Mouse (Mus musculus) lung, embryonic 15.5 days (tissue): ENCODE results near the gene Dscam. TPM values are rescaled to one million over a fixed set of nuclear protein-coding genes. Genes with fewer than 3 reads are reported as not detected.

Experiments used
- ATAC-seq: fragments of 200-750 bp; cut with Nextera tagmentation; 2 replicates; pipeline ENCODE4 v1.8.0; 2017; ENCODE audit warnings: moderate number of reproducible peaks, borderline replicate concordance; ENCODE audit not compliant: low FRiP score, low TSS enrichment; ENCODE audit errors: extremely low read depth
- H3K27ac ChIP-seq: fragments of 300-500 bp; sonication (generic); 2 replicates; pipeline ENCODE4 v1.5.1; 2015; ENCODE audit warnings: moderate library complexity, mild to moderate bottlenecking, inconsistent platforms
- H3K27me3 ChIP-seq: fragments of 300-500 bp; sonication (generic); 2 replicates; pipeline ENCODE4 v1.6.1; 2015; ENCODE audit warnings: inconsistent platforms
- H3K36me3 ChIP-seq: fragments of 300-500 bp; sonication (generic); 2 replicates; pipeline ENCODE4 v1.6.1; 2015; ENCODE audit warnings: inconsistent platforms
- H3K4me1 ChIP-seq: fragments of 300-500 bp; sonication (generic); 2 replicates; pipeline ENCODE4 v1.6.1; 2015; ENCODE audit warnings: inconsistent platforms
- H3K4me2 ChIP-seq: fragments of 300-500 bp; sonication (generic); 2 replicates; pipeline ENCODE4 v1.6.1; 2015; ENCODE audit warnings: inconsistent platforms, mild to moderate bottlenecking, moderate library complexity
- H3K4me3 ChIP-seq: fragments of 300-500 bp; sonication (generic); 2 replicates; pipeline ENCODE4 v1.5.1; 2015; ENCODE audit warnings: mild to moderate bottlenecking, inconsistent platforms
- H3K9ac ChIP-seq: fragments of 300-500 bp; sonication (generic); 2 replicates; pipeline ENCODE4 v1.6.1; 2015; ENCODE audit warnings: inconsistent platforms
- H3K9me3 ChIP-seq: fragments of 300-500 bp; sonication (generic); 2 replicates; pipeline ENCODE4 v1.6.1; 2016; ENCODE audit warnings: inconsistent platforms
- WGBS: fragments of 180-500 bp; shearing (Covaris S2); methylation state at CpG from one replicate; pipeline ENCODE4 v1.1.7; 2015; 5-methylcytosine and 5-hydroxymethylcytosine counted together
- polyA plus RNA-seq: library from polyadenylated mRNA; unstranded; fragments of >200 nt; fragmentation: Nextera tagmentation; extraction: Ambion mirVana; gene quantifications from 2 replicates; pipeline ENCODE4 v1.2.1, GENCODE M21; 2015

The Dscam gene
- polyA plus RNA-seq: not detected in 2 replicates

- Histone ChIP-seq H3K9ac (no peak within 1 kb of the TSS), H3K36me3 (no peaks in the 10 kb centered on the region), H3K27me3 (peaks cover 66% of the 10 kb centered on the region), H3K4me3 (peak within 1 kb of the TSS; percentile 43), H3K27ac (no peak within 1 kb of the TSS), H3K4me2 (peak within 1 kb of the TSS; percentile 88), H3K4me1 (peaks cover 10% of the 10 kb centered on the region), H3K9me3 (no peaks in the 10 kb centered on the region)
- 0 out of 2 replicates have a peak, but pooled peaks have one; percentile 60 for ATAC-seq
- under 1% methylated on average over 49 of the region's 60 CpGs for WGBS
These were observed at the start of gene Dscam for GRCm38 (mm10) chr16:97170513-97171081. TSS of gene Dscam (minus strand) at chr16:97170752.

GRCm38 (mm10) chr16:97219381-97219780 lies 48.8 kb upstream of the Dscam start:
- Histone ChIP-seq H3K9me3 (no peaks in the 10 kb centered on the region), H3K4me3 (no peak overlapping the region), H3K9ac (no peak overlapping the region), H3K36me3 (no peaks in the 10 kb centered on the region), H3K4me2 (no peak overlapping the region), H3K4me1 (no peaks in the 10 kb centered on the region), H3K27ac (no peak overlapping the region), H3K27me3 (no peaks in the 10 kb centered on the region)
- WGBS: 74% methylated on average over 2 of the region's 2 CpGs
- ATAC-seq: no peak

- no peak overlapping the region for H3K4me2 ChIP-seq
- no peak overlapping the region for H3K4me3 ChIP-seq
- H3K27me3 ChIP-seq: no peaks in the 10 kb centered on the region
- no peak overlapping the region for H3K9ac ChIP-seq
- WGBS: 54% methylated on average over 5 of the region's 5 CpGs
- no peaks in the 10 kb centered on the region for H3K36me3 ChIP-seq
- H3K27ac ChIP-seq: no peak overlapping the region
- ATAC-seq: no peak
- no peaks in the 10 kb centered on the region for H3K4me1 ChIP-seq
- H3K9me3 ChIP-seq: no peaks in the 10 kb centered on the region
These were observed 39.4 kb upstream of the Dscam start for GRCm38 (mm10) chr16:97209997-97210396.

- Histone ChIP-seq H3K9me3 (no peaks in the 10 kb centered on the region), H3K27ac (no peak overlapping the region), H3K4me3 (no peak overlapping the region), H3K4me1 (no peaks in the 10 kb centered on the region), H3K27me3 (no peaks in the 10 kb centered on the region), H3K9ac (no peak overlapping the region), H3K36me3 (no peaks in the 10 kb centered on the region), H3K4me2 (no peak overlapping the region)
- WGBS: 69% methylated on average over 2 of the region's 2 CpGs
- no peak for ATAC-seq
These were observed 37.7 kb upstream of the Dscam start for GRCm38 (mm10) chr16:97208276-97208675.

- Histone ChIP-seq H3K27ac (no peak overlapping the region), H3K36me3 (no peaks in the 10 kb centered on the region), H3K9ac (no peak overlapping the region), H3K27me3 (no peaks in the 10 kb centered on the region), H3K4me3 (no peak overlapping the region), H3K4me1 (no peaks in the 10 kb centered on the region), H3K4me2 (no peak overlapping the region), H3K9me3 (no peaks in the 10 kb centered on the region)
- WGBS: 58% methylated on average over 2 of the region's 2 CpGs
- no peak for ATAC-seq
These were observed 33.5 kb upstream of the Dscam start for GRCm38 (mm10) chr16:97204090-97204489.

GRCm38 (mm10) chr16:97203554-97203953 lies 33.0 kb upstream of the Dscam start:
- Histone ChIP-seq H3K4me1 (no peaks in the 10 kb centered on the region), H3K4me3 (no peak overlapping the region), H3K9ac (no peak overlapping the region), H3K36me3 (no peaks in the 10 kb centered on the region), H3K4me2 (no peak overlapping the region), H3K27ac (no peak overlapping the region), H3K27me3 (no peaks in the 10 kb centered on the region), H3K9me3 (no peaks in the 10 kb centered on the region)
- no peak for ATAC-seq
- WGBS: 87% methylated on average over 2 of the region's 2 CpGs

GRCm38 (mm10) chr16:97194630-97195029 lies 24.1 kb upstream of the Dscam start:
- H3K4me1 ChIP-seq: no peaks in the 10 kb centered on the region
- no peak for ATAC-seq
- WGBS: 68% methylated on average over 2 of the region's 2 CpGs
- H3K27me3 ChIP-seq: no peaks in the 10 kb centered on the region
- H3K36me3 ChIP-seq: no peaks in the 10 kb centered on the region
- H3K9ac ChIP-seq: no peak overlapping the region
- no peak overlapping the region for H3K27ac ChIP-seq
- H3K4me2 ChIP-seq: no peak overlapping the region
- H3K4me3 ChIP-seq: no peak overlapping the region
- no peaks in the 10 kb centered on the region for H3K9me3 ChIP-seq

GRCm38 (mm10) chr16:97194179-97194578 lies 23.6 kb upstream of the Dscam start:
- no peaks in the 10 kb centered on the region for H3K4me1 ChIP-seq
- H3K27ac ChIP-seq: no peak overlapping the region
- no peak overlapping the region for H3K4me3 ChIP-seq
- 88% methylated on average over 1 of the region's 1 CpGs for WGBS
- no peaks in the 10 kb centered on the region for H3K27me3 ChIP-seq
- no peaks in the 10 kb centered on the region for H3K9me3 ChIP-seq
- no peaks in the 10 kb centered on the region for H3K36me3 ChIP-seq
- no peak overlapping the region for H3K9ac ChIP-seq
- no peak overlapping the region for H3K4me2 ChIP-seq
- no peak for ATAC-seq

- no peak overlapping the region for H3K27ac ChIP-seq
- H3K27me3 ChIP-seq: no peaks in the 10 kb centered on the region
- no peaks in the 10 kb centered on the region for H3K36me3 ChIP-seq
- H3K9ac ChIP-seq: no peak overlapping the region
- no peaks in the 10 kb centered on the region for H3K9me3 ChIP-seq
- no peaks in the 10 kb centered on the region for H3K4me1 ChIP-seq
- no peak overlapping the region for H3K4me3 ChIP-seq
- no peak for ATAC-seq
- 70% methylated on average over 4 of the region's 4 CpGs for WGBS
- H3K4me2 ChIP-seq: no peak overlapping the region
These were observed 21.7 kb upstream of the Dscam start for GRCm38 (mm10) chr16:97192296-97192695.

- Histone ChIP-seq H3K36me3 (no peaks in the 10 kb centered on the region), H3K9ac (no peak overlapping the region), H3K4me3 (no peak overlapping the region), H3K4me2 (no peak overlapping the region), H3K9me3 (no peaks in the 10 kb centered on the region), H3K27ac (no peak overlapping the region), H3K4me1 (no peaks in the 10 kb centered on the region), H3K27me3 (no peaks in the 10 kb centered on the region)
- WGBS: 61% methylated on average over 1 of the region's 1 CpGs
- no peak for ATAC-seq
These were observed 20.1 kb upstream of the Dscam start for GRCm38 (mm10) chr16:97190604-97191003.

GRCm38 (mm10) chr16:97171500-97171899 lies 948 bp upstream of the Dscam start:
- Histone ChIP-seq H3K27ac (no peak overlapping the region), H3K27me3 (peaks cover 59% of the 10 kb centered on the region), H3K9me3 (no peaks in the 10 kb centered on the region), H3K36me3 (no peaks in the 10 kb centered on the region), H3K9ac (no peak overlapping the region), H3K4me1 (peaks cover 8% of the 10 kb centered on the region; the same call in 1 of the 2 replicates), H3K4me3 (no peak overlapping the region), H3K4me2 (no peak overlapping the region)
- 47% methylated on average over 8 of the region's 8 CpGs for WGBS
- ATAC-seq: no peak

- H3K4me1 ChIP-seq: peaks cover 14% of the 10 kb centered on the region
- H3K36me3 ChIP-seq: no peaks in the 10 kb centered on the region
- peaks cover 71% of the 10 kb centered on the region for H3K27me3 ChIP-seq
- WGBS: under 1% methylated on average over 51 of the region's 51 CpGs
- H3K9ac ChIP-seq: no peak overlapping the region
- peak overlapping the region; percentile 43 for H3K4me3 ChIP-seq
- ATAC-seq: 0 out of 2 replicates have a peak, but pooled peaks have one; percentile 4
- no peak overlapping the region for H3K27ac ChIP-seq
- peak overlapping the region; percentile 88 for H3K4me2 ChIP-seq
- no peaks in the 10 kb centered on the region for H3K9me3 ChIP-seq
These were observed 545 bp downstream of the Dscam start for GRCm38 (mm10) chr16:97169901-97170512.
